Mouse (Mus musculus): ENCODE measurements around the gene Ccdc155. TPM values are rescaled to one million over a fixed set of nuclear protein-coding genes. Genes with fewer than 3 reads are reported as not detected.
A peak's percentile ranks its signal among the peaks of the same experiment; 100 is the strongest.

The Ccdc155 gene
- polyA plus RNA-seq, 1 experiment from 2014 or later: 0.90 TPM

GRCm38 (mm10) chr7:45190186-45190585, 14.5 kb downstream of the Ccdc155 start:
- Histone ChIP-seq H3K36me3 (ENCODE audit: control insufficient read depth, insufficient read depth, low read length) (no peaks in the 10 kb centered on the region), H3K4me1 (replicated peaks; ENCODE audit: control insufficient read depth, insufficient read depth, low read length) (peaks cover 2% of the 10 kb centered on the region; the same call in 1 of the 2 replicates), H3K4me3 (ENCODE audit: low read depth, low read length) (no peak overlapping the region), H3K27me3 (ENCODE audit: control insufficient read depth, insufficient read depth, low read length) (no peaks in the 10 kb centered on the region; the same call in none of the 2 replicates), H3K9me3 (ENCODE audit: control insufficient read depth, low read length) (no peaks in the 10 kb centered on the region), H3K4me2 (ENCODE audit: low read depth, low read length, severe bottlenecking) (no peak overlapping the region), H3K27ac (ENCODE audit: low read depth, low read length) (no peak overlapping the region), H3K9ac (ENCODE audit: low read length) (no peak overlapping the region)
- no peak for ATAC-seq (replicated peaks; ENCODE audit: low FRiP score)
- 90% methylated on average over 6 of the region's 6 CpGs for WGBS
- no peak for DNase-seq (ENCODE audit: low spot score)

DNA sequence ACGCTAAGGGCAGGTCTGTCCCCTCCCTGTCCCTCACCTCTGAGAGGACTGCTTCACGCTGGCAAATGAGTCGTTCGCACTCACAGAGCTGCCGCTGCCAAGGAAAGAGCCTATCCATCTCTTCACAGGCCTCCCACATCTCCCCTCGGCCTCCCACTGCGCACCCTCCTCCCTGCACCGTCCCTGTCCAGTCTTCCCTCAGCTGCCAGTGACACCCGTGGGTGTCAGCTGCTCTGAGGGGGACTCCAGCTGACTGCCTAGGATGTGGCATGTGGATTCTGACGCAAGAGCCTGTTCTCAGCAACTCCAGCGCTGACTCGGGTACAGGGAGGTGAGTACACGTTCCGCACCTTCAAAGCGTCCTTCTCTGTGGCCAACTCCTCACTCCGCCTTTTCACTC, 15.1 kb downstream of the Ccdc155 start:
- WGBS: 61% methylated on average over 16 of the region's 16 CpGs
- Histone ChIP-seq H3K4me2 (ENCODE audit: low read depth, low read length, severe bottlenecking) (no peak overlapping the region), H3K9ac (ENCODE audit: low read length) (no peak overlapping the region), H3K27me3 (ENCODE audit: control insufficient read depth, insufficient read depth, low read length) (peaks cover 3% of the 10 kb centered on the region), H3K9me3 (ENCODE audit: control insufficient read depth, low read length) (no peaks in the 10 kb centered on the region), H3K4me3 (ENCODE audit: low read depth, low read length) (no peak overlapping the region), H3K36me3 (ENCODE audit: control insufficient read depth, insufficient read depth, low read length) (no peaks in the 10 kb centered on the region), H3K27ac (ENCODE audit: low read depth, low read length) (no peak overlapping the region), H3K4me1 (replicated peaks; ENCODE audit: control insufficient read depth, insufficient read depth, low read length) (peaks cover 2% of the 10 kb centered on the region; the same call in 1 of the 2 replicates)
- DNase-seq (ENCODE audit: low spot score) (no peak), ATAC-seq (replicated peaks; ENCODE audit: low FRiP score) (no peak)

DNA sequence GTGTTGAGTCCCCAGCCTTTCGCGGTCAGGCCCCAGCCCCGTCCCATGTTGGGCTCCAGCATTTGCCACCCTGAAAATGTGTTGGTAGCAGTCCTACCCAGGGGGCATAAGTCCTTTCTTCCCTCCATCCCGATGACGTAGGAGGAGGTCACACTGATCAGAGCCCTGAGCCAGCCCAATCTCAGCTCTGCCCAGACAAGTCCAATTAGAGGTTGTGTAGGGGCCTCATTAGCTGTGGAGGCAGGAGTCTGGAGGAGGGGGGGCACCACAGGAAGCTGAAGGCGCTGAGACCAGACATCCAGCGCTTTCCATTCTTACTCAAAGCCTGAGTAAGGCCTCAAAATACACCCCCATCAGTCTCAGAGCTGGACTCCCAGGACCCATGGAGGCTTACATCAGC, 18.8 kb downstream of the Ccdc155 start:
- WGBS: 52% methylated on average over 7 of the region's 7 CpGs
- no peak for ATAC-seq (replicated peaks; ENCODE audit: low FRiP score)
- Histone ChIP-seq H3K9me3 (ENCODE audit: control insufficient read depth, low read length) (no peaks in the 10 kb centered on the region), H3K4me2 (ENCODE audit: low read depth, low read length, severe bottlenecking) (no peak overlapping the region), H3K27ac (ENCODE audit: low read depth, low read length) (no peak overlapping the region), H3K36me3 (ENCODE audit: control insufficient read depth, insufficient read depth, low read length) (no peaks in the 10 kb centered on the region), H3K9ac (ENCODE audit: low read length) (no peak overlapping the region), H3K27me3 (ENCODE audit: control insufficient read depth, insufficient read depth, low read length) (peaks cover 39% of the 10 kb centered on the region), H3K4me1 (replicated peaks; ENCODE audit: control insufficient read depth, insufficient read depth, low read length) (peaks cover 4% of the 10 kb centered on the region; the same call in 1 of the 2 replicates), H3K4me3 (ENCODE audit: low read depth, low read length) (no peak overlapping the region)
- no peak for DNase-seq (ENCODE audit: low spot score)

GRCm38 (mm10) chr7:45183672-45184071, 21.0 kb downstream of the Ccdc155 start:
- Histone ChIP-seq H3K9ac (ENCODE audit: low read length) (no peak overlapping the region), H3K4me2 (ENCODE audit: low read depth, low read length, severe bottlenecking) (no peak overlapping the region), H3K27me3 (ENCODE audit: control insufficient read depth, insufficient read depth, low read length) (peaks cover 61% of the 10 kb centered on the region), H3K9me3 (ENCODE audit: control insufficient read depth, low read length) (no peaks in the 10 kb centered on the region), H3K4me3 (ENCODE audit: low read depth, low read length) (no peak overlapping the region), H3K36me3 (ENCODE audit: control insufficient read depth, insufficient read depth, low read length) (no peaks in the 10 kb centered on the region), H3K4me1 (replicated peaks; ENCODE audit: control insufficient read depth, insufficient read depth, low read length) (peaks cover 6% of the 10 kb centered on the region; the same call in 1 of the 2 replicates), H3K27ac (ENCODE audit: low read depth, low read length) (no peak overlapping the region)
- 69% methylated on average over 7 of the region's 7 CpGs for WGBS
- no peak for DNase-seq (ENCODE audit: low spot score)
- no peak for ATAC-seq (replicated peaks; ENCODE audit: low FRiP score)

GRCm38 (mm10) chr7:45182606-45183005, 22.1 kb downstream of the Ccdc155 start:
- Histone ChIP-seq H3K4me2 (ENCODE audit: low read depth, low read length, severe bottlenecking) (peak overlapping the region; percentile 51), H3K4me3 (ENCODE audit: low read depth, low read length) (peak overlapping the region; percentile 15; the same call in 1 of the 2 replicates), H3K4me1 (replicated peaks; ENCODE audit: control insufficient read depth, insufficient read depth, low read length) (peaks cover 6% of the 10 kb centered on the region; the same call in 1 of the 2 replicates), H3K27me3 (ENCODE audit: control insufficient read depth, insufficient read depth, low read length) (peaks cover 72% of the 10 kb centered on the region), H3K27ac (ENCODE audit: low read depth, low read length) (no peak overlapping the region), H3K36me3 (ENCODE audit: control insufficient read depth, insufficient read depth, low read length) (no peaks in the 10 kb centered on the region), H3K9ac (ENCODE audit: low read length) (no peak overlapping the region), H3K9me3 (ENCODE audit: control insufficient read depth, low read length) (no peaks in the 10 kb centered on the region)
- DNase-seq (ENCODE audit: low spot score) (no peak), ATAC-seq (replicated peaks; ENCODE audit: low FRiP score) (0 out of 2 replicates have a peak, but pooled peaks have one; percentile 8)
- WGBS: 16% methylated on average over 11 of the region's 11 CpGs

- peak overlapping the region; percentile 15; the same call in 1 of the 2 replicates for H3K4me3 ChIP-seq (ENCODE audit: low read depth, low read length)
- H3K4me1 ChIP-seq (replicated peaks; ENCODE audit: control insufficient read depth, insufficient read depth, low read length): peaks cover 6% of the 10 kb centered on the region; the same call in 1 of the 2 replicates
- peak; percentile 89 for DNase-seq (ENCODE audit: low spot score)
- ATAC-seq (replicated peaks; ENCODE audit: low FRiP score): peak; percentile 88
- no peak overlapping the region for H3K27ac ChIP-seq (ENCODE audit: low read depth, low read length)
- WGBS: under 1% methylated on average over 34 of the region's 34 CpGs
- H3K9me3 ChIP-seq (ENCODE audit: control insufficient read depth, low read length): no peaks in the 10 kb centered on the region
- no peak overlapping the region for H3K9ac ChIP-seq (ENCODE audit: low read length)
- no peaks in the 10 kb centered on the region for H3K36me3 ChIP-seq (ENCODE audit: control insufficient read depth, insufficient read depth, low read length)
- H3K27me3 ChIP-seq (ENCODE audit: control insufficient read depth, insufficient read depth, low read length): peaks cover 76% of the 10 kb centered on the region
- peak overlapping the region; percentile 51 for H3K4me2 ChIP-seq (ENCODE audit: low read depth, low read length, severe bottlenecking)
Measured at GRCm38 (mm10) chr7:45182199-45182601, 22.5 kb downstream of the Ccdc155 start.

DNA sequence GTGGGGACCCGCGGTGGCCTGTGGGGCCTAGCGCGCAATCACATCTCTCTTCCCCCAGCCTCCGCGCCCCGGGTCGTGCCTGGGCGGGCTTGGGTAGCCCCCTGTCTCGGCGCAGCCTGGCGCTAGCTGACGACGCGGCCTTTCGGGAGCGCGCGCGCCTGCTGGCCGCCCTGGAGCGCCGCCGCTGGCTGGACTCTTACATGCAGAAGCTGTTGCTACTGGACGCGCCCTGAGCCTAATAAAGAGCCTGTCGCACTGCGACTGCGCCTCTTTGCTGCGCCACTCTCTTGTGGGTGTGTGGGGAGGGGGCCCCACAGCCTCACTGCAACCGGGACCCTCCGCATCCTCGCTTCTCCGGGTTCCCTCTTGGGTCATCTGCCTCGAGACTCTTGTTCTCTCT, 23.2 kb downstream of the Ccdc155 start:
- Histone ChIP-seq H3K27me3 (ENCODE audit: control insufficient read depth, insufficient read depth, low read length) (peaks cover 82% of the 10 kb centered on the region), H3K9ac (ENCODE audit: low read length) (no peak overlapping the region), H3K4me2 (ENCODE audit: low read depth, low read length, severe bottlenecking) (peak overlapping the region; percentile 32; the same call in 1 of the 2 replicates), H3K36me3 (ENCODE audit: control insufficient read depth, insufficient read depth, low read length) (no peaks in the 10 kb centered on the region), H3K4me1 (replicated peaks; ENCODE audit: control insufficient read depth, insufficient read depth, low read length) (peaks cover 6% of the 10 kb centered on the region; the same call in 1 of the 2 replicates), H3K9me3 (ENCODE audit: control insufficient read depth, low read length) (no peaks in the 10 kb centered on the region), H3K27ac (ENCODE audit: low read depth, low read length) (no peak overlapping the region), H3K4me3 (ENCODE audit: low read depth, low read length) (peak overlapping the region; percentile 10; the same call in 1 of the 2 replicates)
- ATAC-seq (replicated peaks; ENCODE audit: low FRiP score) (peak; percentile 8; the same call in 1 of the 2 replicates), DNase-seq (ENCODE audit: low spot score) (peak; percentile 70)
- 4% methylated on average over 35 of the region's 35 CpGs for WGBS

- Histone ChIP-seq H3K4me1 (replicated peaks; ENCODE audit: control insufficient read depth, insufficient read depth, low read length) (peaks cover 10% of the 10 kb centered on the region), H3K36me3 (ENCODE audit: control insufficient read depth, insufficient read depth, low read length) (no peaks in the 10 kb centered on the region), H3K9me3 (ENCODE audit: control insufficient read depth, low read length) (no peaks in the 10 kb centered on the region), H3K9ac (ENCODE audit: low read length) (no peak within 1 kb of the TSS), H3K27me3 (ENCODE audit: control insufficient read depth, insufficient read depth, low read length) (peaks cover 87% of the 10 kb centered on the region), H3K27ac (ENCODE audit: low read depth, low read length) (no peak within 1 kb of the TSS), H3K4me2 (ENCODE audit: low read depth, low read length, severe bottlenecking) (peak within 1 kb of the TSS; percentile 32; the same call in 1 of the 2 replicates), H3K4me3 (ENCODE audit: low read depth, low read length) (peak within 1 kb of the TSS; percentile 10; the same call in 1 of the 2 replicates)
- ATAC-seq (replicated peaks; ENCODE audit: low FRiP score) (no peak), DNase-seq (ENCODE audit: low spot score) (no peak)
- WGBS: 11% methylated on average over 18 of the region's 20 CpGs
Measured at GRCm38 (mm10) chr7:45180896-45181477, 23.7 kb downstream of the Ccdc155 start, which contains the start of gene Pth2. TSS of gene Pth2 (plus strand) at chr7:45180995.

DNA sequence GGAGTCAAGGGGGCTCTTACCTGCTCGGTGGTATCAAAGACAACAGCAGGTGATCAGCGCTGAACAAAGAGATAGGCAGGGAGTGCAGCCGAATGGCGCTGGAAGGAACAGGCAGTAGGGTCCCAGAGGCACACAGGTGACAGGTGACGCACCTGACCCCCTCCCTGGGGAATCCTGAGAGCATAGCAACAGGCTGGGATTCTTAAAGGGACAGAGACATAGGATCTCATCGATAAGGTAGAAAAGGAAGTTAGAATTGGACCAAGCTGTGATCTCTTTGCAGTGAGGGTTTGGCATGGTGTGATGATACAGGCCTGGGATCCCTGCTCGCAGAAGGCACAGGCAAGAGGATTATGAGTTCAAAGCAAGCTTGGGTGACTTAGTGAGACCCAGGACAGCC, 25.2 kb downstream of the Ccdc155 start, which contains the start of gene Gfy:
Gfy (minus strand) TSS at position 101 of the 400 bp plus-strand sequence.
- H3K4me2 ChIP-seq (ENCODE audit: low read depth, low read length, severe bottlenecking): no peak within 1 kb of the TSS
- ATAC-seq (replicated peaks; ENCODE audit: low FRiP score) (no peak), DNase-seq (ENCODE audit: low spot score) (no peak)
- no peaks in the 10 kb centered on the region for H3K36me3 ChIP-seq (ENCODE audit: control insufficient read depth, insufficient read depth, low read length)
- 27% methylated on average over 7 of the region's 7 CpGs for WGBS
- H3K27ac ChIP-seq (ENCODE audit: low read depth, low read length): no peak within 1 kb of the TSS
- no peak within 1 kb of the TSS for H3K4me3 ChIP-seq (ENCODE audit: low read depth, low read length)
- peaks cover 11% of the 10 kb centered on the region for H3K4me1 ChIP-seq (replicated peaks; ENCODE audit: control insufficient read depth, insufficient read depth, low read length)
- H3K9ac ChIP-seq (ENCODE audit: low read length): no peak within 1 kb of the TSS
- H3K9me3 ChIP-seq (ENCODE audit: control insufficient read depth, low read length): no peaks in the 10 kb centered on the region
- H3K27me3 ChIP-seq (ENCODE audit: control insufficient read depth, insufficient read depth, low read length): peaks cover 99% of the 10 kb centered on the region
